Mouse (Mus musculus): Measurements from ENCODE around the gene Ctnna3.

DNA sequence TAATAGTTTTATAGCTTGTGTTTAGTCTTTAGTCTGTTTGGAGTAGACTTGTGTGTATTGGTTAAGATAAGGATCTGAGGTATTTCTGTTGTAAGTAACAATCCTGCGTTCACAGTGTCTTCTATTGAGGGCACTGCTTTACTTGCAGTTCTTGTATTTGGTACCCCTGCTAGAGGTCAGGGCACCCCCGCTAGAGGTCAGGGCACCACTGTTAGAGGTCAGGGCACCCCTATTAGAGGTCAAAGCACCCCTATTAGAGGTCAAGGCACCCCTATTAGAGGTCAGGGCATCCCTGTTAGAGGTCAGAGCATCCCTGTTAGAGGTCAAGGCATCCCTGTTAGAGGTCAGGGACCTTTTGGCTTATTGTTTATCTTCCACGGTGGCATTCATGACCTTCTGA, 259.3 kb downstream of the Ctnna3 start:
- TF ChIP-seq CTCF (IDR thresholded peaks at IDR 0.05; ENCODE audit: low read depth) = no peak
- TF ChIP-seq EP300 (IDR thresholded peaks at IDR 0.05; ENCODE audit: low read depth) = no peak
